Mouse (Mus musculus) cerebellum, postnatal 10 days (tissue): ENCODE data around the gene Epha5.

Source experiments
- DNase-seq, 2 experiments: peaks; one replicate each; pipeline ENCODE4 v3.0.0; 2021; ENCODE audit warnings: mixed read lengths in 2 of 2

The Epha5 gene

GRCm38 (mm10) chr5:84298878-84299736 is 118.1 kb downstream of the Epha5 start:
- no peak for DNase-seq

DNA sequence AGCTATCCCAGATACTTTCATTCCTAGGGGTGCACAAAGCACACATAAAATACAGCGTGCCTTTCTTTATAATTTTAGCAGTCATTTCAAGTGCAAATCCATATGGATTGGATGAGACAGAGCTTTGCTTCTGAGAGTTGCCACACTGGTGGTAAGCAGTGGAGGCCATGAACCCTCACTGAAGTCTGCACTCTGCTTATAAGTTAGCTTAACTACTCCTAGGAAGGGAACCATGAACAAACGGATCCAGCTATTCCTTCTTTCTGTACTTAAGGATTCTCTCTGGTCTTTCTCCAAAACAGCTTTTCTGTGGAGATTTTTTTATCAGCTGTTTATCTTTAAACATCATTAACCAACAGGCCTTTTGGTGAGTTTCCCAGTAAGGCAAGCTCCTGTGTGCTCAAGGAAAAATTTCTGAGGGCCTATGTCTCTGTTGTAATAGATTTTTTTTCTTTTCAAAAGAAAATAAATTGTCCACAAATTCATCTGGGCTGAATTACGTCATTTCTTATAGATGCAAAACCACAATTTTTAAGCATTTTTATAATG is 127.7 kb downstream of the Epha5 start:
- DNase-seq = no peak

GRCm38 (mm10) chr5:84281290-84282017 is 135.7 kb downstream of the Epha5 start:
- peak; percentile 42 to 45 for DNase-seq

- DNase-seq = peak; percentile 53 to 69
Observed at GRCm38 (mm10) chr5:84276996-84277395, 140.2 kb downstream of the Epha5 start.

DNA sequence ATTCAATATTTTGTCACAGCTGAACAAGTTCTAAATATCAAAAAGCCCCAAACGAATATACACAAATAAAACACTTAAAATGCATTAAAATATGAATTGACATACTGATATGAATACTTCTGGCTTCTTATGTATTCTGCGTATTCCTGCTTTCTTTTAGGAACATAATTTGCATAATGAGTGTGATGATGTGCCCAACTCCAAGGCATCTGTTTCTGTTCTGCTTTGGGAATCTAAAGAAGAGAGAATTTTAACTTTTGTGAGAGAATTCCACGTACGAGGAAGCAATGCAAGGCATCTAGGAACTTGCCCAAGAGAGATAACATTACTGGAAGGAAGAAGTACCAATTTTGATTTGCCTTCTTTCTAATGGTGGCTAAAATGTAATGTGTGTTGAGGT is 151.8 kb downstream of the Epha5 start:
- no peak for DNase-seq

DNA sequence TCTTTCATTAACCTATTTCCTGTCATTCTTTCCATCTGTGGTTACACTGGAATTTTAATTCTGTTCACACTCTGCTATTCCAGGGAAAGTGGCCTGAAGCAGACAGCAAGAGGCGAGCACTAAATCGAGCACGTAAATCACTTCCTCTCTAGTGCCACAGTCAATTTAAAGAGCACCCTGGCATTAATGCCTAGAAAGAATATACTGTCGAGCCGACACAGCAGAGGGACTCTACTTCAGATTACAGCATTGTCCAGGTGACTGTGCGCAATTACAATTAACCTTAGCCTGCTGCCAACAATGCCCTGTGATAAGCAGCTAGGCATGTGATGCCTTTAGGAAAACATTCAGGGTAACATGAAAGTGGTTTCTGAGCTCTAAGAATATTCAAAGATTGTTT is 153.2 kb downstream of the Epha5 start:
- DNase-seq = no peak

DNA sequence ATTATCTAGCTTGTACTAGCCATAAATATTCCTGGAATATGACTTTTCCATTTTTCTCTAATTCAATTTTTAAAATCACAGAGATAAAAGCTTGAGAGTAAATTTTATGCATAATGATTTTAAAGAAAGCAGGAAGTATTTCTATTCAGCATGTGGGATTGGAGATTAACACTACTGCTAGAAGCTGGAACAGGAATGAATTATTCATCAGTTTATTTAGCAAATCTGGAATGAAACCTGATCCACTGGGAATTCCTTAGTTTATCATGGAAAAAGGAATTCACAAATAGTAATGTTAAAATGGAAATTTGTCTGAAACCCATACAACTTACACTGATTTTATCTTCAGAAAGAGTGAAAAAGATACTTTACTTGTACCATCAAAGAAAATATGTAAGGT is 187.2 kb downstream of the Epha5 start:
- DNase-seq = no peak

DNA sequence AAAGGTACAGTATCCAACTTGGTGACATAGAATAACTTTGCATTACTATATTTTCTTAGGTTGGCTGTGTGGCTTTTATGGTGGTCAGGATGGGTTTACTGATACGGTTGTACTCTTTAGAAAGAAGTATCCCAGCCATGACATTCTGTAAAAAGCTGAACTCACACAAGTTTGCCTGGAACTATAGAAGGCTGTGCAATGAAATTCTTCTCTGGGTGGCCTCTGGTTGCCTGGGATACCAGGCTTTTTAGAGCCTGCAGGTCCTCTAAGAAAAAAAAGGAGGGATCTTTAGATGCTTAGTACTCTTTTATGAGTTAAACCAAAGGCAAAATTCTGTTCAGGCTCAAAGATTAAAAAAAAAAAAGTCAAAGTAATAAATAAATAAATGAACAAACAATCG is 208.6 kb downstream of the Epha5 start:
- DNase-seq = no peak

DNA sequence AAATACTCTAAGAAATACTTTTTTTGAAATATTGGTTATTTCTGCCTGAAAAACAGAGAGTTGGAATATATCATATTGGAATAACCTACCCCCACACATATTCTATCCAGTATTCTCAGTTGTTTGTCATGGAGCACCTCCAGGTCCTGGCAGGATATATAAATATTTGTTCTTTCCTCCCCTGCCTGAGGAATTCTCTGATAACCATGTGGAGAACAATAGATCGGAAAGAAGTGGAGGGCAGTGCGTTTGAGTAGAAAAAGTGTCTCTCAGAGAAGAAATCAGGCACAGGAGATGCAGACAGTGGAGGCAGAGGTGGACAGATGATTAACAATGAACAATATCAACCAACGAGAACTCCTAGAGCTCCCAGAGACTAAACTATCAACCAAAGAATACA is 223.8 kb downstream of the Epha5 start:
- no peak for DNase-seq

DNA sequence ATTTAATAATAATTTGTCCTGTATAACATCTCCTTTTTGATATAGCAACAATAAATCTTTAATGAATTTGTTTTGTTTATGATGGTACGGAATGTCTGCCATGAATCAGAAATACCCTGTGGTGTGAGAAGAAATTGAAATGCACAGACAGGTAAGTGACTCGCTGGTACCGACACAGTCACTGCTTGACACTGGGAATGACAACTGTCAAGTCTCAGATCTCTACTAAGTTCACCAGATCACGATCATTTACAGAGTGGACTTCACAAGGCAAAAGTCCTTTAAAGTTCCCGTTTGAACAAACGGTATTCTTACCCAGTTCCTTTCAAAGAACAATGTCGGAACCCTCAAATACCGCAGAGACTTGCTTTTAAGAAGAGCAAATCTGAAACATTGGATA is 233.0 kb downstream of the Epha5 start:
- DNase-seq = no peak

DNA sequence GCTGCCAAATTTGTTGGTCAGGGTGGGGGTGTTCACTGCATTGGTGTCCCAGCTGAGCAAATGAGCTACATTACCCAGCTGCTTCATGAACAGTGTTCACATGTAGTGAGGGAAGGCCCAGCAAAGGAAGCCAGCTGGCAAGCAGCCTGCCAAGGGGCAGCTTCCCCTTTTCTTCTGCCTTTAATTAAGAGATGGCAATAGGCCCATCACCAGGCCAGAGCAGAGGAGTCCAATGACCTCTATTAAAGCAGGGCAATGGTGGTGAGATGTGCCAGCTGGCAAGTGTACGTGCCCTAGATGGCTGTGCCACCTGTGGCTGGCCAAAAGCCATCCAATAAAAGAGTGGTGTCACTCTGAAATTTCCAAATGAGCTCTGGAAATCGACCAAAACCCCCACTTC is 264.1 kb downstream of the Epha5 start:
- peak; percentile 84 to 91 for DNase-seq

DNA sequence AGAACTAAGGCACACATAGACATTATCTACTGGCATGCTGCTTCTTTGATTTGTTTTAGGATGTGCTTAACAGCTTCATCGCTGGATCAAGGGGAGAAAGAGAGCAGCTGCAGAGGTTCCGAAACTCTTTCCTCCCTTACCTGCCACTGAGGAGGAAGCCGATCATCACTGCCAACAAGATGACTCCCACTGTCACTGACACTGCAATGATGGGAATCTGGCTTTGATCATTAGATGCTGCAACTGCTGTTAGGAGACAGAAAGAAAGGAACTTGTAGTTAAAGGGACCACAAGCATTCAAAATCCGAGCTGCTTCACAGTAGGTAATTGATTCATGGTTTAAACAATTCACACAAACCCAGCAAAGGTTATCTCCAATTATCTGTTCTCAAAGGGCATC is 275.0 kb downstream of the Epha5 start:
- no peak for DNase-seq

DNA sequence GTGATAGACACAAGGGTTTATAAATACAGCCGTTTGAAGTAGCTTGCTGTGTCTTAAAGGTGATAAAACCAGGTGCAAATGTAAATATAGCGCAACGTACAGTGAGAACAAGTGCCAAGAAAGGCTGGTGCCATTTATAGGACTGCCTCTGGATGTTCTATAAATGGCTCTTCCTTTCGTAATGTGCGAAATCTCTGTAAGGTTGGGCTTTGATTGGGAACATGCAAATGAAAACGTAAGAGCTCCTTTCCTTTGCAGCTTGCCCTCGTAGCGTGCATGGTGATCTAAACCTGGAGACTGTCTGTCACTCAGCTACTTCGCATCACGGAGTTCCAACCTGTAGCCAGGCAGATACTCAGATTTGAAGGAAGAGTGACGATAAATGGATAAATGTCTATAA is 321.2 kb downstream of the Epha5 start:
- DNase-seq = no peak

GRCm38 (mm10) chr5:84081321-84081720 is 335.9 kb downstream of the Epha5 start:
- no peak for DNase-seq

- DNase-seq = peak; percentile 67 to 72
Observed at GRCm38 (mm10) chr5:84070976-84071375, 346.2 kb downstream of the Epha5 start.

GRCm38 (mm10) chr5:84053880-84054279 is 363.3 kb downstream of the Epha5 start:
- no peak for DNase-seq

GRCm38 (mm10) chr5:84037250-84037963 is 379.8 kb downstream of the Epha5 start:
- DNase-seq = no peak
